Mouse (Mus musculus): ENCODE measurements around the gene Slit2. TPM values are rescaled to one million over a fixed set of nuclear protein-coding genes. Genes with fewer than 3 reads are reported as not detected.

Slit2 gene
- total RNA-seq, 2 experiments from 2014 or later = not detected

DNA sequence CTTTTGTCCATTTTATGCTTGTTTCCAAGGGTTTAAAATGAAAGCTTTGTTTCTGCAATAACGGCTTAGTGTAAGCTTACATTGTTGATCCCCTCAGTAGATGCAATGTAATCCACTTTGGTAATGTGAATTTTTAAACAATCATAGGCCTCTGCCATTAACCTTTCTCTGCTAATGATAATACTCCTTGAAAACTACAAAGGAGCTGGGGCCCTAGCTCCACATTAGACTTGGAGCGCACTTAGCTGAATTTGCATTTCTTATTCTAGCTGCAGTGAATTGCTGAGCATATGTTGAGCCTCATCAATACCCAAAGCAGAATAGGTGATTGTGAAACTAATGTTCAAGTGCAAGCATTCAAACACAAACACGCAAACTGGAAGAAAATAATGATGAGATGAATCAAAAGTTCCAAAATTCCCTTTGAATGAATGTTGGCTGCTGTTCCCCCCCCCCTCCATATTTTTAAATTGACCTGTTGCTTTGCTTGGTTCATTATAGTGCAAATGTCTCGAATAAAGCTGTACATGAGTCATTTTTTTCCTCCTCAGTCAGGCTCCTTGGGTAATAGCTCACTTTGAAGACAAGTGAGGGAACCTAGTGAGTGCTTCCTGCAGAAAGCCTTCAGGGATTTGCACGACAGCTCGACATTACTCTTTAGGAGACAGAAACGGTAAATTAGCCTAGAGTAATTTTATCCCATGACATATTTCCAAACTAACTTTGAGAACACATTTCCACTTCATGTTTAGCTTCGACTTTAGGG lies 66.2 kb downstream of the Slit2 start:
- no peak for ATAC-seq (replicated peaks; ENCODE audit: poor library complexity)

DNA sequence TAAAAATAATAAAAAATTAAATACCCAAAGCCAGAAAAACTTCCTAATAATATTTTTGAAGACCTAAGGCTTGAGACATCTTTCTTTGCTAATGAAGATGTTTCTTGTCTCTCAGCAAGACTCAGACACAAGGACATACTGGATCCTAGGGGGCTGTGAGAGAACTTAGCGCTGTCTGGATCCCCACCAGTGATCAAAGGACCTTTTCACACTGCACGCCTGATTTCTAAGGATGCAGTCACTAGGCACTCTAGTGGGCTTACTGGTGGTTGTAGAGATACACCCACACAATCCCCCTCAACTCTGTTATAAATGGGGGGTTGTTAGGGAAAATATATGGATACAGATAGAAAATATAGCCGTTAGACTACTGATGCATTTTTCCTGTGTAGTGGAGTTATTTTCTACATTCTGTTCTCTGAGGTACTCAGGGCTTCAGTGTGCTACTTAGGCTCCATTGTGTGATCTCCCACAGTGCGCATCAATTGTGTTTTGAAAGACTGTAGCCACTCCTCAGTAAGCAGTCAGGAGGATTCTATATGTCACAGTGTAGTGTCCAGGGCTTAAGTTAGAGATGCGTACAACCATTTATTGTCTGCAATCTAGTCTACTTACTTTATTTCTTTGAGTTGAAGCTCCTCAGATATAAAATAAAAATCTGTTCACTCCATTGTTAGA lies 67.8 kb downstream of the Slit2 start:
- no peak for ATAC-seq (replicated peaks; ENCODE audit: poor library complexity)

DNA sequence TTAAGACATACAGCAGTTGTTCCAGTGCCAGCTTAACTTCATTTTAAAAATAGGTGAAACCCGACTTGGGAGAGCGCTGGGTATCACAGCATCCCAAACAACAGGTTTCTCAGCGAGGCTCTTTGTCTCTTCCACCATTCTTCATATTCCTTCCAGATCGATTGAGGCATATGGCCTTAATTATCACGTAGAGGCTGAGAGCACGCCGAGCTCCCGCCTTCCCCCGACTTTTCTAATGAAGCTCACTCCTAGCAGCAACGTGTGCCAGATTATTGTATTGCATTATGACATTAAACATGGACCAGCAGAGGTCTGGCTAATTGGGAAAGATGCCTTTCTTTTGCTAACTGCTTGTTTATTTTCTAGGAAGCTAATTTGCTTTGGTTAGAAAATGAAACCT lies 75.7 kb downstream of the Slit2 start:
- no peak for ATAC-seq (replicated peaks; ENCODE audit: poor library complexity)

DNA sequence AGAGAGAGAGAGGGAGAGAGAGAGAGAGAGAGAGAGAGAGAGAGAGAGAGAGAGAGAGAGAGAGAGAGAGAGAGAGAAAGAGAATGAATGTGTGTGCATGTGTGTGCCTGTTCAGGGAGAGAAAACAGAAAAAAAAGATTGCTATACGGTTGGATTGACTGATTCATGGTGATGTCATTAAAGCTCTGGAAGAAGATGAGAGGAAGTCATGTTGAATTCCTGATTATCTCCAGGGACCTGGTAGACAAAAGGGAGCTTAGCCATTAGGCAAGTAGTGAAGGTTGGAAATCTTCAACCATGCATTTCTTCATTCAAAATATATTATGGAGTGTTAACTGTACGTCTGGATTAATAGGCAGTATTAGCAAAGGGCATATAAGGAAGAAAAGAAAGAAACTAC lies 77.8 kb downstream of the Slit2 start:
- no peak for ATAC-seq (replicated peaks; ENCODE audit: poor library complexity)

DNA sequence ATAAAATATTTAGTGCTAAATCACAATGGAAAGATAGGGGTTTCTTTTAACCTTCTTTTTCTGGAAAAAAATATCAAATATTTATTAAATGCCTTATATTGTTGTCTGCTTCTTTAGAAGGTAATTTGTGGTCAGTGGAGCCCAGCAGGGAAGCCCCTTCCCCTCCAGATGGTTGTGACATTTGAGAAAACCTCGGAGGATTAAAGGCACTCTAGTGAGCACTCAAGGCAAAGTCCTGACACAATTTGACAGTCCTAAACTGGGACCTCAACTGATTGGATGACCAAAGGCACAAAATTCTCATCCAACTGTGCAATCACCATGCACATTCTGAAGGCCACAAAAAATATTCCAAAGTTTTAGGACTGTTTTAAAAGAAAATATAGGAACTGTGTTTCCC lies 95.8 kb downstream of the Slit2 start:
- no peak for ATAC-seq (replicated peaks; ENCODE audit: poor library complexity)

DNA sequence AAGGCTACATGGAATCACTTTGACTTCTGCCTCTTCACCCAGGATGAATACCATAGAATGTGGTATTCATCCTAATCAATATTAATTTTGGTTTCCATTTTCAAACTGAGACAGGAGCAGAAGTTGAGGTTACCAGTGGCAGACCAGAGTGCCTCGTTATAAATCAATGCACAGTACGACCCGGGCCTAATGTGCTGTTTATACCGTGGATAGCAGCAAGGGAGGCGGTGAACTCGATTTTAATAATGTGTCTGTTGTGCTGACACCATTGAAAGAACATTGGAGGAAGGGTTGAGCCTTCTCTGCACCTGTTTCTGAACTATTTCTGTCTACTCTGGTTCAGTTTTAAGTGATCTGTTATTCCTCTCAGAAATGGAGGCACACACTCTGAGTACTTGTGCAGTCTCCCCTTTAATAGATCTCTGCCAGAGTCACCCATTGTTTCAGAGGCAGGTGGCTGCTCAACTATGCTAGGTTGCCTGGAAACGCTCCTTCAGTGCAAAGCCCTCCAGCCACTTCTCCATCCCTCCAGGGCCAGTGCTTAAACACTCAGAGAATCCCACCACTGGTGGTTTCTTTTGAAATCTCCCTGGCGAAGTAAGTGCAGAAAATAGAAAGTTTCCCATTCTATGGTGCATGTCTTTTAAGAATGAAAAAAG lies 98.4 kb downstream of the Slit2 start:
- no peak for ATAC-seq (replicated peaks; ENCODE audit: poor library complexity)

DNA sequence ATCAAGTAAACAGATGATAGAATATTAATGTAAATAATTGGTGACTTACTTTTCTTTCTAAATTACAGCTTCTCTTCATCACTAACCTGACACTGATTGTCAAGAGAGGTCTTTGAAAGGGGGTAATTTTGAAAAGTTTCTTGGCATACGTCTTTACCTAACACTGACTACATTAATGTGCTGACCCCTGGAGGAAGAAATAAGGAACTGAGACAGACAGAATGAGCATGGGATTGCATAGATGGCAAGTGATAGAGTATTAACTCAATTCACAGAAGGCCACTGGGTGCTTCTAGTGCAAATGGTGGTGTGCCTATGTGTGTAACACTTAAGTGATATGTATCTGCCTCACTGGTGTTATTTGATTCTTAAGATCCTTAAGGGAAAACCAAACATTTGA lies 130.5 kb downstream of the Slit2 start:
- ATAC-seq (replicated peaks; ENCODE audit: poor library complexity) = peak; percentile 48; the same call in 1 of the 2 replicates

DNA sequence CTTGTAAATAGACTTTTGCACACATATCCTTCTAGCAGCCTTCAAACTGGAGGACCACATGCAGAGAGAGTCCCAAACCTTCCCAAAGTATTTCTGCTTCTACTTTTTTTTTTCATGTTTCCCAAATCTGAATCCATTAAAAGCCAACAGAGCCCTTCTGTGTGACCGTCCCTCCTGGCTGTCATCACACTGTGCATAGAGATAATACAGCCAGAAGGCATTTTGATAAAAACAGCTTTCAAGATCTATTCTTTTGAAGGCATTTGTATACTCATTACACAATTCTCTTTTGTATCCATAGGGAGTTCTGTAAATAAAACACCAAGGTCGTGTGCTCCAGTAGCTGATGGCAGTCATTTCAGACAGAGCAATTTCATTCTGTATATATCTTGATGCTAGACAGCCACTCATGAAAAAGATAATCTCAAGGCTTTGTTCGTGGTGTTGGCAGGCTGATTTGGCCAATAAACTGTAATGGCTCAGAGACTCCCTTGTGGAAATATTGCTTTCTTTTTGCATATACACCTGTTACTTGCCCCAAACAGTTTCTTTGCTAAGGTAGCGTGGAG lies 132.1 kb downstream of the Slit2 start:
- ATAC-seq (replicated peaks; ENCODE audit: poor library complexity) = no peak

DNA sequence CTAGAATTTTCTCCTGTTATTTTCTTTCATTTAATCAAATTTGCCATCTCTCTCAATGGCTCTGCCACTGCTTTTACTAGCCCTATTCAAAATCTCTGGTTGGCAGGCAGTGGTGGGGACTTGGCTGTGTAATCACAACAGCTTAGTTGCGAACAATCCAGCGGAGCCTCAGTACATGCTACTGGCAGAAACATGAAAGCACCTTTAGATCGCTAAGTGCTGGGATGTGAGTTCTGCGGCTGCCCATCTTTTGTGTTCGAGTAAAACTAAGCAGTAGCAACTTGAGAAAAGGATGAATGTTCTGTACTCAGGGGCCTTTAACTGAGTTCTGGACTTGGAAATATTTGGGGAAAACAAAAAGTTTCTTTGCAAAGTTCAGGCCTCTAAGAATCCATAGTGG lies 139.7 kb downstream of the Slit2 start:
- ATAC-seq (replicated peaks; ENCODE audit: poor library complexity) = no peak

DNA sequence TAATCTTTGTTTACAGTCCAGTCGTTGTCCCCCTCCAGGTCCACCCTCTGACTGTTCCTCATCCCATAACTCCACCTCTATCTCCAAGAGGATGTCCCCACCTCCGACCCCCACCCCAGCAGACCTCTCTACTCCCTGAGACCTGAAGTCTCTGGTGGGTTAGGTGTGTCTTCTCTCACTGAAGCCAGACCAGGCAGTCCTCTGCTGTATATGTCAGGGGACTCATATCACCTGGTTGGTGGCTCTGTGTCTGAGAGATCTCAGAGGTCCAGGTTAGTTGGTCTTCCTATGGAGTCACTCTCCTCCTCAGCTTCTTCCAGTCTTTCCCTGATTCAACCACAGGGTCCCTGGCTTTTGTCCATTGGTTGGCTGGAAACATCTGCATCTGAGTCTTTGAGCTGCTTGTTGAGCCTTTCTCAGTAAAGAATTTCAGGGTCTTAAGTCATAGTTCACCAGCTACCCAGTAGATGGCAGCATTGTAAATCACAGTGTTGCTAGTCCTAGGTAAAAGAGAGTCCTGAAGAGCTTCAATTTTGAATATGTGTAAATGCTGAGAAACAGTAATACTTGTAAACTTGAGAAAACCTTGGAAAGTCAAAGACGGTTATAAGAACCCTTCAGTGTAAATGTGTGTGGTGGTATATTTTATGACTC lies 143.0 kb downstream of the Slit2 start:
- ATAC-seq (replicated peaks; ENCODE audit: poor library complexity) = peak; percentile 76

DNA sequence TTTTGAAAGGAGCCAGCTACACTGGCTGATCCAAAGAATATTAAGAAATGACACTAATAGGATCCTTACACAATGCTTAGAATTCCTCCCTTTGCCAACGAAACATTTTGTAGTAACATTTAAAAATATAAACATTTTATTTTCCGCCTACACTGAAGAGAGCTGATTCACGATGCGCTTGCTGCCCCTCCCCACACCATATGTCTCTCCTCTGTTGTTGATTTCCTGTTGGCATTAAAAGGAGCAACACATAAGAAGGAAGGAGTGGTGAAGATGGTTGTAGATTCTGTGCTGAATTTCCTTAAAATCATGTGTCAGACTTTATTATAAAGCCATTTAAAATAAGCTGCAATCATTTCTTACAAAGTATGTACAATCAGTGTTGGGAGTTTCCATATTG lies 147.0 kb downstream of the Slit2 start:
- no peak for ATAC-seq (replicated peaks; ENCODE audit: poor library complexity)

DNA sequence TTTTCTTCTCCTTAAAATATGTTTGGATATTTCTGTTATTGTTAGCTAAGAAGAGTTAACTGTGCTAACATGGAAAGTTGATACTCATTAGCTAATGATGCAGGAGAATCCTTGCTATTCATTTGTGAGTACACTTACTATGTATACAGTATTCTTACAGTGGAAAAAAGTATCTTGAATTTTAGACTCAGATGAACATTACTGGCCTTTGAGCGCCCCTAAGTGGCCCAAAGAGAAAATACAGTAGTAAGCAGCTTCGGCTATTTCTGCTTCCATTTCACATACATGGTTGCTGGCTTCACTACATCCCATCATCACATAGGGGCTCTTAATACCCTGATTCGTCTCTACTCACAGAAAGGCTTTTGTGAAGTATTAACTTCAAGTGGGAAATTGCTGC lies 153.6 kb downstream of the Slit2 start:
- peak; percentile 68 for ATAC-seq (replicated peaks; ENCODE audit: poor library complexity)

DNA sequence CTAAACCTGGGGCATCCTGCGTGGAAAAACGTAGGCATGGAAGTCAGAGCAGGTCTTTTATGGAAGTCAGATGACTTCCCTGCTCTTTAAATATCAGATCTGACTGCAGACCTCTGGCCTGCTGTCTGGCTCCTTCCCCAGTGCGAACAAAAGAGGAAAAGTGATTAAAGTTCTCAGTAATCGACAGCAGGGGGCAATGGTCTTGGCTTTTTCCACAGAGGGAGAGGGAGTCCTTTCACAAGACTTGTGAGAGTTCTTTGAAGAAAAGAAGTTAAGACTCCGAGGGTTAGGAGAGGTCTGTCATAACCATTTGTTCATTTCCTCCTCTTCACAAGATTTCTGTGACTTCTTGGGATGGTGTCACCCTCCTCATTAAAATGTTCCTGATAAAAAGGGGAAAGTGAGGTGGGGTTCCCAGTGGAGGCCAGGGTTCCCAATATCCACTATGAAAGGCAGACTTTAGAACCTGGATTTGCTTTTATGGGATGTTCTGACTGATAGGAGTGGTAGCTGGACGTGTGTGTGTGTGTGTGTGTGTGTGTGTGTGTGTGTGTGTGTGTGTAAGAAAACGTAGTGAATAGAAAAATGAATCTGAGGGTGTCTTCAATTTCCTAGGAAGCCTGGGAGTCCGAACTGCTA lies 156.0 kb downstream of the Slit2 start:
- peak; percentile 58 for ATAC-seq (replicated peaks; ENCODE audit: poor library complexity)

DNA sequence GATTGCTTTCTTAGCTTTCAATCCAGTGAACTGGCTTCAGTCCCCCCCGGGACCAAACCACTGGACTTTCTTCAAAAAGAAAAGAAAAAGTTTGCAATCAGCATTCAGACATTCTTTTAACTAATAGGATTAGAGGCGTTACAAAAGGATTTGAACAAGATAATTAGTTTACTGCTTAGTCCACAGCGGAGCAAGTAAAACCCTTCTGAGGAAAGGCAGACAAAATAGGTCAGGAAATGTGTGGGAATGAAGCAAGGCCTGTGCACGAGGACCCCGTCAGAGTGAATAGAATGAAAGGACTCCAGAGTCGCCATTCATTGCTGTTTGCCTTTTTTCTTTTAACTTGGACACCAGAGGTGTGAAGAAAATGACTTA lies 156.5 kb downstream of the Slit2 start:
- no peak for ATAC-seq (replicated peaks; ENCODE audit: poor library complexity)

DNA sequence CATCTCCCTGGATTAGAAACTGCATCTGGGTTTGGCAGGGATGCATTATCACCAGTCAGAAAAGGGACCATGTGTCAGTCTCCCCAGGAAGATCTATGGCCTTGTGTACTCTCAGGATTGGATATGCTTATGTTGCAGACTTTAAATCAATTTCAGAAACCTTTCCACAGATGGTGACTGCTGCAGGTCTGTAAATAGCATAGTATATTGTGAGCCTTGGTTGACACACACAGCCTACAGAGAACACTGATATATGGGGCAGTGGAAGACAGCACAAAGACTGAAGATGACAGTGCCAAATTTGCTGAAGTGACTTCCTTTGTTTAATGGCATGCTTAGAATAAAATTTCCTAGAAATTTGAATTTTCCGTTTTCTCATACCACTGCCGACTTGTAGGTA lies 163.1 kb downstream of the Slit2 start:
- no peak for ATAC-seq (replicated peaks; ENCODE audit: poor library complexity)

DNA sequence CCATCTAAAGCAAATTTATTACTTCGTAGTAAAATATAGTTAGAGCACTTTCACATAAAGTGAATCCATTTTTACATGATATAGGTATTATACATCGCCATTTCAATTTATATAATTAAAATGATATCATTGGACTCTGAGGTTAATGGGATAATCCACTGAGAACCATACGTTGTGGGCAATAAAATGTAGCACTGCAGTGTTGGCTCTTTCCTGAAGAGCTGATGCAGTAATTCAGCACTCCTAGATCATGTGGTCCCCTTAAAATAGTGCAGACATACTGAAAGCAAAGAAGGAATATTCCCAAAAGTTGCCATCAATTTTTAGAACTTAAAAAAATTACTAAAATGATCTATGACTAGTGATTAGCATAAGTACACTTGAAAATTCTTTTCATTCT lies 177.9 kb downstream of the Slit2 start:
- no peak for ATAC-seq (replicated peaks; ENCODE audit: poor library complexity)

DNA sequence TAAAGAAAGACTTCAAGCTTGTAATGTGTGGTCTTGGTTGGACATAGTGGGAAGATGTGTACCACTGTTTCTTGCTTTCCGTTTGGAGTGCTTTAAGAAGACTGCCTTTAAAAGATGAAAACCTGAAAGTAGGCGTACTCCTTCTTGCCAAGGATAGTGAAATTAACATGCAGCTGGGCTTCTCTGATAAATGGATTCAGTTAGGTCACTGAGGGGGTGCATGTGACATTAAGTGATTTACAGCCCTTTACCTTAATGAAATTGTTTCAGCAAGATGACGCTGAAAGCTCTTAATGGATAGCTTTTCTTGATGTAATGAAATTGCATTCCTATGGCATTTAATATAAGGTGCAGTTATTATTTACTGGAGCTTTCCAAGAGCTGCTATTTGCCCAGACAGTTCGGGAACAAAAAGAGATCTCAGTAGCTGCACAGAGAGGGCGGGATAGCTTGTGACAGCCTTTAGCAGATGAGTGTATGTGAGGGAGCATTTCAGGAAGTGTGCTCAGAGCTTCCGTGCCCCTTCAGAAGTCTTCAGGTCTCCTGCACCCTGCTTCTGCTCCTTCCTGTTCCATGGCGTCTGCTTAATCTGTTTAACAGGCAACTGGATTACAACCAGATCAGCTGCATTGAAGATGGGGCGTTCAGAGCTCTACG lies 198.8 kb downstream of the Slit2 start:
- no peak for ATAC-seq (replicated peaks; ENCODE audit: poor library complexity)

DNA sequence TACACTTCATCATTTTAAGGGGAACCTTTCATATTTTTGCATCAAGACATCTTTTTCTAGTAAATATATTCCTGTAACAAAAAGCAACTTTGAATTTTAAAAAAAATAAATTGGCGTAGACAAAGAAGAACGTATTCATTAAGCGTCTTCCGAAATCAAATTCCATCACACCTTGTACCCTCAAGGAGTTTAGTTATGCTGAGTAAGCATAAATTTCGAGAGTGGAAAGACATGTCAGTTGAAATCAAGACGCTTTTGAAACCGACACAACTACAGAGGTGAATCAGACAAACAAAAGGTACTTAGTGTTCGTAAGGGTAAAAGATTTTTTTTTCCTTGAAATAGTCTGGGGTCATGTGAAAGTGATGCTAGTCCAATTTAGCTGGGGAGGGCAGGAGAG lies 201.4 kb downstream of the Slit2 start:
- ATAC-seq (replicated peaks; ENCODE audit: poor library complexity) = no peak

DNA sequence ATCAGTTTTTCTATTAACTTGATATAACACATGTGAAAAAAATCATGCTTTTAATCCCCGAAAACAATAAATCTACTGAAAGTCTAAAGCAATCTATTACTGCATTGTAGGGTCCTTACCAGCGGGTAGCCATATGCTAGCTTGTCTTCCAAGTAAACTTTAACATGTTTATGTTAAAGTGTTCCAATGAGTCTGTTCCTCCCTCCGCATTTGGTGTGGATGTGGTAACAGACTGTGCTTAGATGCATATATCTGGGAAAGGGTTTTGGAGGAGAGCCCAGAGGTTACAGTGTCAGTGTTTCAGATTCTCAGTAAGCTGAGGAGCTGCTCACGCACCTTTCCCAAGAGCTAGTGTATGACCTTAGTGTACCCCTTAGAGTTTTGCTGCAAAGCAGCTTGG lies 204.9 kb downstream of the Slit2 start:
- ATAC-seq (replicated peaks; ENCODE audit: poor library complexity) = no peak

DNA sequence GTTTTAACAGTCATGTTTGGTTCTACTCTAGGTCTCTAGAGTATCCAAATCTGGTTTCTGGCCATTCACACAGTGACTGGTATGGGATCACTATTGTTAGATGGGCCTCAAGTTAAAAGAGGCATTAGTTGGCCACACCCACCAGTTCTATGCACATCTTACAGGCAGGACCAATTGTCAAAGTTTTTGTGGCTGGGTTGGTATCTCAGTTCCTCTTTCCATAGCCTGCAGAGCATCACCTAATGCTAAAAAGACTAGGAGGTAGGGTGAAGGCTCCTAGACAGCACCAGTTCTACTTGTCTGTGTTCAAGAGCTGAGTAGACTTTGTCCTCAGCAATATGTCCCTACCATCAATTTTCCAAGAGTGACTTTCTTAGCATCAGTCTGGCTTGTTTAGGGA lies 216.4 kb downstream of the Slit2 start:
- ATAC-seq (replicated peaks; ENCODE audit: poor library complexity) = no peak

All from megakaryocyte progenitor cell, adult 5-6 weeks (primary cell).